ENCODE assay signal across 8 mouse cellular contexts in the genomic region with DNA sequence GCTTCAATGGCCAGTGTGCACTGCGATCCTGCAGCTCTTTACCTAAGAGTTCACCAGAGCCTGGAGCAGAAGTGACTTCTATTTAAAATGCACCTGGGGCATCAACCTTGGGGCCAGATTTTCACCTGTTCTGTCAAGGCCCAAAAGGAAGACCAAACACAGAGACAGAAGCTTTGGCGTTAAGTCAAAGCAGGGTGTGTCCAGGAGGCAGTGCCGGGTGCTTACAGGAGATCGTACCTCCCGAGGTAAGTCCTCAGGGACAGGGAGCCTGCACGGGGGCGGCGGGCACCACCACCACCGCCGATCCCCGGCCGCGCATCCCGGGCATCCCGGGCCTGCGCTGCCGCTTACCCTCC. TPM values are rescaled to one million over a fixed set of nuclear protein-coding genes. Genes with fewer than 3 reads are reported as not detected.
A peak's percentile ranks its signal among the peaks of the same experiment; 100 is the strongest.
DNase-seq lines count a peak whose midpoint lies in the region; ATAC-seq and TF ChIP-seq lines count a peak whose summit lies in the region.

No protein-coding gene starts in this region.

- peak overlapping the region; percentile 91 for H3K9ac ChIP-seq in CH12.LX (ENCODE audit: insufficient read depth, low read depth)
- H3K9ac ChIP-seq in liver, embryonic 12.5 days: peak overlapping the region; percentile 92
- peak overlapping the region; percentile 84 for H3K9ac ChIP-seq in stomach, postnatal 0 days (ENCODE audit: low read length)

- in situ Hi-C loops in CH12.LX (cut with MboI; ENCODE audit: low pct_ligation_motif_present, low pct_unique_long_range_greater_than_20kb, low sequenced_read_pairs): no loop called here

- no peak for TF ChIP-seq EP300 in CH12.LX (IDR thresholded peaks at IDR 0.05; ENCODE audit: low read length)
- TF ChIP-seq EP300 in stomach, postnatal 0 days (optimal IDR thresholded peaks at IDR 0.05): no peak

- peaks cover 17% of the 10 kb centered on the region for H3K4me1 ChIP-seq in heart, embryonic 10.5 days
- H3K4me1 ChIP-seq in CH12.LX (ENCODE audit: control insufficient read depth in 1 of 2, insufficient read depth in 2 of 2): peaks cover 4 to 25% of the 10 kb centered on the region in 2 experiments; a peak in 2 of 4 replicates
- H3K4me1 ChIP-seq in liver, embryonic 12.5 days: peaks cover 44% of the 10 kb centered on the region
- no peaks in the 10 kb centered on the region for H3K4me1 ChIP-seq in stomach, postnatal 0 days (replicated peaks; ENCODE audit: control insufficient read depth, insufficient read depth)

- DNase-seq in heart, embryonic 10.5 days (ENCODE audit: low spot score): peak; percentile 78
- DNase-seq in heart, postnatal 36 days: no peak
- no peak for DNase-seq in CH12.LX (ENCODE audit: extremely low read depth)
- no peak for DNase-seq in stomach, postnatal 0 days (ENCODE audit: low spot score)
- no peak for DNase-seq in thymus, adult 18-20 months

- TF ChIP-seq POLR2A in CH12.LX (IDR thresholded peaks at IDR 0.05; ENCODE audit: low read depth, low read length): no peak

- H3K27ac ChIP-seq in heart, embryonic 10.5 days: peak overlapping the region; percentile 96
- H3K27ac ChIP-seq in CH12.LX (ENCODE audit: insufficient read depth, low read depth): no peak overlapping the region
- peak overlapping the region; percentile 97 for H3K27ac ChIP-seq in liver, embryonic 12.5 days
- H3K27ac ChIP-seq in stomach, postnatal 0 days (replicated peaks): peak overlapping the region; percentile 92

- WGBS in heart, embryonic 10.5 days: under 1% methylated on average over 17 of the region's 17 CpGs
- 1% methylated on average over 17 of the region's 17 CpGs for WGBS in liver, embryonic 12.5 days (ENCODE audit: insufficient replicate concordance)
- WGBS in stomach, postnatal 0 days: 0% methylated on average over 13 of the region's 17 CpGs

- dilution Hi-C loops in CH12.LX (cut with MboI; ENCODE audit: extremely low pct_ligation_motif_present, extremely low pct_unique_long_range_greater_than_20kb, low sequenced_read_pairs): no loop called here

- ATAC-seq in erythroid progenitor cell, adult 5-6 weeks (replicated peaks; ENCODE audit: low FRiP score, poor library complexity, severe bottlenecking): peak; percentile 21
- peak; percentile 55 for ATAC-seq in liver, embryonic 12.5 days
- ATAC-seq in stomach, postnatal 0 days (ENCODE audit: low FRiP score, low TSS enrichment): no peak
- no peak for ATAC-seq in CD4-positive, CD25-positive, alpha-beta regulatory T cell, adult 4 months

- H3K4me2 ChIP-seq in CH12.LX (ENCODE audit: insufficient read depth, low read depth, poor library complexity, severe bottlenecking): peak overlapping the region; percentile 94
- H3K4me2 ChIP-seq in liver, embryonic 12.5 days: peak overlapping the region; percentile 85
- peak overlapping the region; percentile 61 for H3K4me2 ChIP-seq in stomach, postnatal 0 days (replicated peaks; ENCODE audit: low read depth)

- peak overlapping the region; percentile 96 for H3K4me3 ChIP-seq in heart, embryonic 10.5 days
- H3K4me3 ChIP-seq in CH12.LX (replicated peaks in 1 of 3; ENCODE audit: low read depth in 2 of 3, low read length in 2 of 3, poor library complexity in 1 of 3): peak overlapping the region; percentile 84 to 96 (median 93)
- peak overlapping the region; percentile 95 for H3K4me3 ChIP-seq in liver, embryonic 12.5 days
- H3K4me3 ChIP-seq in stomach, postnatal 0 days (ENCODE audit: low read depth, low read length): peak overlapping the region; percentile 72

- no peak for TF ChIP-seq CTCF in CH12.LX (conservative IDR thresholded peaks at IDR 0.05 in 1 of 2, IDR thresholded peaks at IDR 0.05 in 1 of 2; ENCODE audit: low read depth in 2 of 2, low read length in 2 of 2)
- TF ChIP-seq CTCF in stomach, postnatal 0 days (IDR thresholded peaks at IDR 0.05; ENCODE audit: low read depth): no peak

- peaks cover 4% of the 10 kb centered on the region; the same call in 1 of the 2 replicates for H3K36me3 ChIP-seq in heart, embryonic 10.5 days
- H3K36me3 ChIP-seq in CH12.LX (replicated peaks in 1 of 2; ENCODE audit: control insufficient read depth in 1 of 2, insufficient read depth in 1 of 2, low read length in 1 of 2): peaks cover 0 to 37% of the 10 kb centered on the region in 2 experiments
- H3K36me3 ChIP-seq in liver, embryonic 12.5 days: peaks cover 24% of the 10 kb centered on the region
- no peaks in the 10 kb centered on the region for H3K36me3 ChIP-seq in stomach, postnatal 0 days (ENCODE audit: control insufficient read depth, insufficient read depth, low read length)

- no peak for TF ChIP-seq RAD21 in CH12.LX (IDR thresholded peaks at IDR 0.05; ENCODE audit: low read depth, low read length)

- H3K27me3 ChIP-seq in heart, embryonic 10.5 days (ENCODE audit: insufficient read depth, poor library complexity, severe bottlenecking): peaks cover 10% of the 10 kb centered on the region; the same call in 1 of the 2 replicates
- H3K27me3 ChIP-seq in CH12.LX (replicated peaks): no peaks in the 10 kb centered on the region
- H3K27me3 ChIP-seq in liver, embryonic 12.5 days (replicated peaks): 0 out of 2 replicates have a peak, but pooled peaks cover 3% of the 10 kb centered on the region
- no peaks in the 10 kb centered on the region for H3K27me3 ChIP-seq in stomach, postnatal 0 days (ENCODE audit: control insufficient read depth, insufficient read depth, low read length)

- intact Hi-C loops in heart, postnatal 36 days (cut with DNase I): loop anchor here (2.0 to 5.0 kb wide), 7 partner anchors 44 to 1996 kb away; partner anchors contain the start of genes Fam241a, Gar1, Larp7 and Zgrf1

- H3K79me2 ChIP-seq in CH12.LX (replicated peaks; ENCODE audit: control insufficient read depth, extremely low read depth, insufficient read depth, poor library complexity, severe bottlenecking): peaks cover 20% of the 10 kb centered on the region

- no peaks in the 10 kb centered on the region for H3K9me3 ChIP-seq in heart, embryonic 10.5 days
- no peaks in the 10 kb centered on the region for H3K9me3 ChIP-seq in CH12.LX (replicated peaks; ENCODE audit: low read length)
- no peaks in the 10 kb centered on the region for H3K9me3 ChIP-seq in liver, embryonic 12.5 days (replicated peaks)
- no peaks in the 10 kb centered on the region for H3K9me3 ChIP-seq in stomach, postnatal 0 days (ENCODE audit: control insufficient read depth, low read length)

TF ChIP-seq in CH12.LX, 34 proteins besides CTCF, POLR2A, EP300 and RAD21 (continues in another document):
- no peak for TF ChIP-seq UBTF (IDR thresholded peaks at IDR 0.05; ENCODE audit: low read depth, low read length)

RNA-seq across cellular contexts. Expression of gene Ap1ar, which starts 0.5 kb away (rescaled TPM):
- polyA plus RNA-seq in heart, embryonic 10.5 days (2016; fragmentation: Nextera tagmentation; extraction: Ambion mirVana): 38.2 and 58.5 TPM in 2 replicates
- 10 to 100 TPM; 14.5 to 19.0 TPM for total RNA-seq in heart, postnatal 36 days (2021)
- total RNA-seq in CH12.LX (2012; rRNA removed) (45.7 and 45.8 TPM in 2 replicates), CH12.LX (2014; rRNA removed) (51.2 and 55.4 TPM in 2 replicates)
- polyA plus RNA-seq in CH12.LX (2012; ENCODE audit: insufficient read length, low read depth): 62.6 and 64.4 TPM in 2 replicates
- 48.6 and 63.1 TPM in 2 replicates for total RNA-seq in erythroid progenitor cell, adult 5-6 weeks (2015; ENCODE audit: low replicate concordance)
- total RNA-seq in erythroid progenitor cell, adult 5-6 weeks (2017; ENCODE audit: low replicate concordance): 33.2 and 45.6 TPM in 2 replicates
- polyA plus RNA-seq in liver, embryonic 12.5 days (2016; fragmentation: Nextera tagmentation; extraction: Ambion mirVana): 37.3 and 39.3 TPM in 2 replicates
- 32.2 and 39.0 TPM in 2 replicates for polyA plus RNA-seq in stomach, postnatal 0 days (2015; fragmentation: Nextera tagmentation; extraction: Ambion mirVana)
- 10 to 100 TPM; 22.0 to 42.2 TPM for polyA plus RNA-seq in CD4-positive, CD25-positive, alpha-beta regulatory T cell, adult 4 months (2017; shearing (Covaris generic))

RNA-seq across cellular contexts. Expression of gene Tifa, which starts 47.2 kb away (rescaled TPM):
- 2.0 and 2.6 TPM in 2 replicates for polyA plus RNA-seq in heart, embryonic 10.5 days (2016; fragmentation: Nextera tagmentation; extraction: Ambion mirVana)
- total RNA-seq in heart, postnatal 36 days (2021): 1 to 10 TPM; 2.9 to 3.1 TPM
- total RNA-seq in CH12.LX (2012; rRNA removed) (1.4 and 1.7 TPM in 2 replicates), CH12.LX (2014; rRNA removed) (2.8 and 3.1 TPM in 2 replicates)
- polyA plus RNA-seq in CH12.LX (2012; ENCODE audit: insufficient read length, low read depth): 2.3 and 3.2 TPM in 2 replicates
- 80.1 and 82.9 TPM in 2 replicates for total RNA-seq in erythroid progenitor cell, adult 5-6 weeks (2015; ENCODE audit: low replicate concordance)
- total RNA-seq in erythroid progenitor cell, adult 5-6 weeks (2017; ENCODE audit: low replicate concordance): 73.2 and 82.3 TPM in 2 replicates
- polyA plus RNA-seq in liver, embryonic 12.5 days (2016; fragmentation: Nextera tagmentation; extraction: Ambion mirVana): 12.8 and 13.7 TPM in 2 replicates
- 7.6 and 7.7 TPM in 2 replicates for polyA plus RNA-seq in stomach, postnatal 0 days (2015; fragmentation: Nextera tagmentation; extraction: Ambion mirVana)
- under 1 TPM in 1 of 2 experiments, not detected in 1; 0.38 TPM for polyA plus RNA-seq in CD4-positive, CD25-positive, alpha-beta regulatory T cell, adult 4 months (2017; shearing (Covaris generic))

RNA-seq across cellular contexts. Expression of gene Alpk1, which starts 56.4 kb away (rescaled TPM):
- 0.92 and 1.0 TPM in 2 replicates for polyA plus RNA-seq in heart, embryonic 10.5 days (2016; fragmentation: Nextera tagmentation; extraction: Ambion mirVana)
- 1 to 10 TPM; 2.7 to 4.1 TPM for total RNA-seq in heart, postnatal 36 days (2021)
- total RNA-seq in CH12.LX (2012; rRNA removed): 1.3 and 1.8 TPM in 2 replicates
- total RNA-seq in CH12.LX (2014; rRNA removed): 1.4 TPM in 2 replicates
- 1.5 and 1.6 TPM in 2 replicates for polyA plus RNA-seq in CH12.LX (2012; ENCODE audit: insufficient read length, low read depth)
- 2.5 and 10.5 TPM in 2 replicates for total RNA-seq in erythroid progenitor cell, adult 5-6 weeks (2015; ENCODE audit: low replicate concordance)
- 1.2 and 2.1 TPM in 2 replicates for total RNA-seq in erythroid progenitor cell, adult 5-6 weeks (2017; ENCODE audit: low replicate concordance)
- 0.44 and 0.64 TPM in 2 replicates for polyA plus RNA-seq in liver, embryonic 12.5 days (2016; fragmentation: Nextera tagmentation; extraction: Ambion mirVana)
- polyA plus RNA-seq in stomach, postnatal 0 days (2015; fragmentation: Nextera tagmentation; extraction: Ambion mirVana): 1.2 and 1.5 TPM in 2 replicates
- 1 to 10 TPM in 1 of 2 experiments, under 1 TPM in 1; 0.70 to 1.9 TPM for polyA plus RNA-seq in CD4-positive, CD25-positive, alpha-beta regulatory T cell, adult 4 months (2017; shearing (Covaris generic))

RNA-seq across cellular contexts. Expression of gene Fam241a, which starts 59.3 kb away (rescaled TPM):
- polyA plus RNA-seq in heart, embryonic 10.5 days (2016; fragmentation: Nextera tagmentation; extraction: Ambion mirVana): 7.5 and 7.7 TPM in 2 replicates
- 1 to 10 TPM; 3.9 to 4.1 TPM for total RNA-seq in heart, postnatal 36 days (2021)
- total RNA-seq in CH12.LX (2012; rRNA removed): 1.6 and 2.1 TPM in 2 replicates
- total RNA-seq in CH12.LX (2014; rRNA removed): 12.4 and 12.7 TPM in 2 replicates
- 5.3 and 6.2 TPM in 2 replicates for polyA plus RNA-seq in CH12.LX (2012; ENCODE audit: insufficient read length, low read depth)
- 146 and 187 TPM in 2 replicates for total RNA-seq in erythroid progenitor cell, adult 5-6 weeks (2015; ENCODE audit: low replicate concordance)
- total RNA-seq in erythroid progenitor cell, adult 5-6 weeks (2017; ENCODE audit: low replicate concordance): 81.7 and 106 TPM in 2 replicates
- polyA plus RNA-seq in liver, embryonic 12.5 days (2016; fragmentation: Nextera tagmentation; extraction: Ambion mirVana): 61.8 and 62.3 TPM in 2 replicates
- polyA plus RNA-seq in stomach, postnatal 0 days (2015; fragmentation: Nextera tagmentation; extraction: Ambion mirVana): 27.3 and 28.8 TPM in 2 replicates
- 1 to 10 TPM; 6.3 to 7.5 TPM for polyA plus RNA-seq in CD4-positive, CD25-positive, alpha-beta regulatory T cell, adult 4 months (2017; shearing (Covaris generic))

Comparison
In these comparisons a context has a peak if more than half of its experiments do, and no peak if none do; other contexts are left out.
1. ATAC-seq: peak in erythroid progenitor cell, adult 5-6 weeks (single experiment) and liver, embryonic 12.5 days (single experiment); none in stomach, postnatal 0 days (single experiment) and CD4-positive, CD25-positive, alpha-beta regulatory T cell, adult 4 months (single experiment).
2. Peak in every context shown above with its lines, with median percentiles within 50 percentile points of each other: H3K4me3 ChIP-seq, H3K4me2 ChIP-seq and H3K9ac ChIP-seq.